Mouse (Mus musculus): ENCODE measurements at regions not wholly inside any gene's neighbourhood (a gene's known extent, or its start where the extent isn't known, plus 50 kb on each side); places are given as distances from the start of the nearest gene placed in this dataset.

DNA sequence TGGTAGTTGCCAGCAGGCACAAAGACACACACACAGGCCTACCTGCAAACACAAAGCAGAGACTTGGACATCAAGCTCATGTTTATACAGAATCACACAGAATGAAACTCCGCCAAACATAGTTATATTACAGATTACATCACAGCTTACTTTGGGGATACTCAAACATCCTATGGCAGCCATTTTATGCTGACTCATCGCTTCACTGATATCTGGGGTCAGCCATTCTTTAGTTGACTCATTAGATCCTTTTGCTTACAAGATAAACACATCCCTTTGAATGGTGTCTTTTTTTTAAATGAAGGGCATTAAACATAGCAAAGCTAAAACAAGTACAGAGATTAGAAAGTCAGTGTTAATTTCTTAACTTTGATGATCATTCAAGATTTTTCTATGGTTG, 127.4 kb upstream of the Mtpn start:
- Histone ChIP-seq H3K27me3 (ENCODE audit: control insufficient read depth in 1 of 2, insufficient read depth in 2 of 2, low read length in 2 of 2) (no peaks in the 10 kb centered on the region), H3K27ac (ENCODE audit: control insufficient read depth, low read depth, low read length) (no peak overlapping the region), H3K9me3 (replicated peaks; ENCODE audit: insufficient read depth, low read length) (no peaks in the 10 kb centered on the region), H3K4me3 (ENCODE audit: control insufficient read depth in 1 of 2, insufficient read depth in 1 of 2, low read depth in 2 of 2, low read length in 2 of 2) (no peak overlapping the region), H3K9ac (ENCODE audit: control insufficient read depth, low read depth, low read length, poor library complexity, severe bottlenecking) (no peak overlapping the region), H3K36me3 (ENCODE audit: control insufficient read depth in 1 of 2, insufficient read depth in 2 of 2, low read length in 2 of 2) (no peaks in the 10 kb centered on the region), H3K4me1 (ENCODE audit: control insufficient read depth in 1 of 2, insufficient read depth in 2 of 2, low read length in 2 of 2) (no peaks in the 10 kb centered on the region), H3K79me2 (ENCODE audit: control insufficient read depth, insufficient read depth, low read length, poor library complexity) (no peaks in the 10 kb centered on the region)
- TF ChIP-seq MAFK (IDR thresholded peaks at IDR 0.05; ENCODE audit: borderline replicate concordance, low read depth, low read length) = no peak
- no peak for TF ChIP-seq GABPA (IDR thresholded peaks at IDR 0.05; ENCODE audit: low read depth, low read length)
- no peak for TF ChIP-seq POLR2AphosphoS5 (IDR thresholded peaks at IDR 0.05; ENCODE audit: borderline replicate concordance, low read depth, low read length)
- no peak for TF ChIP-seq UBTF (IDR thresholded peaks at IDR 0.05; ENCODE audit: borderline replicate concordance, insufficient read depth, low read depth, low read length)
- DNase-seq (ENCODE audit: low read depth, low spot score) = no peak

DNA sequence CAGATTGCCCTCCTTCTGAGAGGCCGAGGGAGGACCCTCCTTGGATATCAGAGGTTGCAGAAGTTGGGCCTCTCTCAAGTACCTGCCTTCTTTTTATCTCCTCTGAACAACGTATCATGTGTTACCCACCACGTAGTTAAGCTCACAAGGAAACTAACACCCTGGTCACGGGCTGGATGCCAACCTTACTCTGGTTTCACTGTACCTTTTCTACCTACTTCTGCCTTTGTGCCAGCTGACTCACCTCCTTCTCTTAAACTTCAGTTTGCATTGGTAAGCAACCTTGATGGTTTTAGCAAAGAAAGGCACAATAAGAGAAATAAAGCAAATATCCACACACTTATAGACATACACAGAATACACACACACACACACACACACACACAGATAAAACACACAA, 111.7 kb upstream of the Mtpn start:
- no peaks in the 10 kb centered on the region for H3K27me3 ChIP-seq (ENCODE audit: control insufficient read depth in 1 of 2, insufficient read depth in 2 of 2, low read length in 2 of 2)
- H3K4me1 ChIP-seq (ENCODE audit: control insufficient read depth in 1 of 2, insufficient read depth in 2 of 2, low read length in 2 of 2) = no peaks in the 10 kb centered on the region
- H3K4me3 ChIP-seq (ENCODE audit: control insufficient read depth in 1 of 2, insufficient read depth in 1 of 2, low read depth in 2 of 2, low read length in 2 of 2) = no peak overlapping the region
- DNase-seq (ENCODE audit: low read depth, low spot score) = no peak
- no peaks in the 10 kb centered on the region for H3K79me2 ChIP-seq (ENCODE audit: control insufficient read depth, insufficient read depth, low read length, poor library complexity)
- no peak overlapping the region for H3K27ac ChIP-seq (ENCODE audit: control insufficient read depth, low read depth, low read length)
- no peak for TF ChIP-seq ETS1 (IDR thresholded peaks at IDR 0.05; ENCODE audit: low read depth, low read length)
- no peak overlapping the region for H3K9ac ChIP-seq (ENCODE audit: control insufficient read depth, low read depth, low read length, poor library complexity, severe bottlenecking)
- no peaks in the 10 kb centered on the region for H3K36me3 ChIP-seq (ENCODE audit: control insufficient read depth in 1 of 2, insufficient read depth in 2 of 2, low read length in 2 of 2)
- no peaks in the 10 kb centered on the region for H3K9me3 ChIP-seq (replicated peaks; ENCODE audit: insufficient read depth, low read length)

DNA sequence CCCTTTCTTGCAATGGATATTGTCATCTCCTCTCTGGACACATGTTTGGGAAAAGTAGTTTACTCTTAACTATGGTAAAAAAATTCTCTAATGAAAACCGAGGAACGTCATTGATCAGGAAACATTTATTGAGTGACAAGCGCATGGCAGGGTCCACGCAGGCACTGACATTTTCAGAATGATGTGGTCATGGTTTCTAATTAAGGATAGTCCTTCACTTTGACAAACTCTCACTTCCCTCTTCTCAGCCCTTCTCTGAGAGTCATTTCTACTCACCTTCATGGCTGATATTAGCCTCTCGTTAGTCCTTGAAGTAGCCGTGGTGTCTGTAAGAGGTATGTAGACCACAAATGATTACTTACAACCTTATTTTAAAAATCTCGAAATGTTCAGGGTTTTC, 105.5 kb upstream of the Mtpn start:
- TF ChIP-seq MEF2A (IDR thresholded peaks at IDR 0.05; ENCODE audit: extremely low read depth, insufficient replicate concordance, low read depth, low read length, poor library complexity, severe bottlenecking) (no peak), ZNF384 (IDR thresholded peaks at IDR 0.05; ENCODE audit: low read depth, low read length) (no peak), KAT2A (conservative IDR thresholded peaks at IDR 0.05; ENCODE audit: low read depth, low read length) (no peak), CTCF (IDR thresholded peaks at IDR 0.05 in 2 of 3, conservative IDR thresholded peaks at IDR 0.05 in 1 of 3; ENCODE audit: control insufficient read depth in 1 of 3, insufficient read depth in 1 of 3, low read depth in 2 of 3, low read length in 3 of 3, poor library complexity in 1 of 3, severe bottlenecking in 1 of 3) (no peak), RAD21 (IDR thresholded peaks at IDR 0.05; ENCODE audit: low read depth, low read length) (no peak), NELFE (IDR thresholded peaks at IDR 0.05; ENCODE audit: low read depth, low read length) (no peak), ELF1 (IDR thresholded peaks at IDR 0.05; ENCODE audit: low read depth, low read length) (no peak), ZMIZ1 (IDR thresholded peaks at IDR 0.05; ENCODE audit: low read depth, low read length) (no peak), BHLHE40 (IDR thresholded peaks at IDR 0.05; ENCODE audit: borderline replicate concordance, low read depth, low read length) (no peak), UBTF (IDR thresholded peaks at IDR 0.05; ENCODE audit: borderline replicate concordance, insufficient read depth, low read depth, low read length) (no peak), JUND (IDR thresholded peaks at IDR 0.05; ENCODE audit: low read depth, low read length) (no peak), CHD1 (IDR thresholded peaks at IDR 0.05; ENCODE audit: low read depth, low read length) (no peak), MYB (IDR thresholded peaks at IDR 0.05; ENCODE audit: low read depth, low read length) (no peak)
- H3K27ac ChIP-seq (ENCODE audit: control insufficient read depth, low read depth, low read length) = no peak overlapping the region

More for the DNA sequence above, 105.5 kb upstream of the Mtpn start:
- Histone ChIP-seq H3K79me2 (ENCODE audit: control insufficient read depth, insufficient read depth, low read length, poor library complexity) (no peaks in the 10 kb centered on the region), H3K36me3 (ENCODE audit: control insufficient read depth in 1 of 2, insufficient read depth in 2 of 2, low read length in 2 of 2) (no peaks in the 10 kb centered on the region), H3K27me3 (ENCODE audit: control insufficient read depth in 1 of 2, insufficient read depth in 2 of 2, low read length in 2 of 2) (no peaks in the 10 kb centered on the region), H3K9me3 (replicated peaks; ENCODE audit: insufficient read depth, low read length) (no peaks in the 10 kb centered on the region), H3K4me1 (ENCODE audit: control insufficient read depth in 1 of 2, insufficient read depth in 2 of 2, low read length in 2 of 2) (no peaks in the 10 kb centered on the region), H3K9ac (ENCODE audit: control insufficient read depth, low read depth, low read length, poor library complexity, severe bottlenecking) (no peak overlapping the region), H3K4me3 (ENCODE audit: control insufficient read depth in 1 of 2, insufficient read depth in 1 of 2, low read depth in 2 of 2, low read length in 2 of 2) (no peak overlapping the region)
- DNase-seq (ENCODE audit: low read depth, low spot score) = no peak

All from MEL (cell line).